Mouse (Mus musculus) kidney, adult 11 months (tissue): ENCODE measurements around the gene Zdhhc7.

Experiments used
- DNase-seq: peaks from one replicate; pipeline ENCODE4 v3.0.0; 2022

Gene Zdhhc7

GRCm38 (mm10) chr8:120066226-120066625 lies 35.1 kb downstream of the Zdhhc7 start:
- no peak for DNase-seq

GRCm38 (mm10) chr8:120065611-120066010 lies 35.7 kb downstream of the Zdhhc7 start:
- DNase-seq: no peak

GRCm38 (mm10) chr8:120063326-120063725 lies 38.0 kb downstream of the Zdhhc7 start:
- no peak for DNase-seq

GRCm38 (mm10) chr8:120062742-120063141 lies 38.5 kb downstream of the Zdhhc7 start:
- no peak for DNase-seq

GRCm38 (mm10) chr8:120057078-120057477 lies 44.2 kb downstream of the Zdhhc7 start:
- peak; percentile 53 for DNase-seq

GRCm38 (mm10) chr8:120054833-120055232 lies 46.4 kb downstream of the Zdhhc7 start:
- DNase-seq: no peak

GRCm38 (mm10) chr8:120052318-120052717 lies 49.0 kb downstream of the Zdhhc7 start:
- DNase-seq: no peak

- no peak for DNase-seq
Measured at GRCm38 (mm10) chr8:120051908-120052307, 49.4 kb downstream of the Zdhhc7 start.

GRCm38 (mm10) chr8:120051006-120051405 lies 50.3 kb downstream of the Zdhhc7 start:
- peak; percentile 47 for DNase-seq

GRCm38 (mm10) chr8:120050376-120050775 lies 50.9 kb downstream of the Zdhhc7 start:
- DNase-seq: no peak

GRCm38 (mm10) chr8:120049949-120050348 lies 51.3 kb downstream of the Zdhhc7 start:
- DNase-seq: no peak

- peak; percentile 97 for DNase-seq
Measured at GRCm38 (mm10) chr8:120046258-120047020, 54.8 kb downstream of the Zdhhc7 start.

GRCm38 (mm10) chr8:120045471-120045870 lies 55.8 kb downstream of the Zdhhc7 start:
- DNase-seq: no peak

GRCm38 (mm10) chr8:120044907-120045306 lies 56.4 kb downstream of the Zdhhc7 start:
- DNase-seq: no peak

- no peak for DNase-seq
Measured at GRCm38 (mm10) chr8:120042542-120043312, 58.6 kb downstream of the Zdhhc7 start.

- peak; percentile 52 for DNase-seq
Measured at GRCm38 (mm10) chr8:120040861-120041260, 60.4 kb downstream of the Zdhhc7 start.

GRCm38 (mm10) chr8:120039313-120039919 lies 61.9 kb downstream of the Zdhhc7 start:
- no peak for DNase-seq

GRCm38 (mm10) chr8:120038741-120039140 lies 62.5 kb downstream of the Zdhhc7 start:
- DNase-seq: no peak

- no peak for DNase-seq
Measured at GRCm38 (mm10) chr8:120037611-120038010, 63.7 kb downstream of the Zdhhc7 start.

GRCm38 (mm10) chr8:120037199-120037598 lies 64.1 kb downstream of the Zdhhc7 start:
- peak; percentile 63 for DNase-seq

- no peak for DNase-seq
Measured at GRCm38 (mm10) chr8:120036578-120036977, 64.7 kb downstream of the Zdhhc7 start.

- no peak for DNase-seq
Measured at GRCm38 (mm10) chr8:120036111-120036510, 65.2 kb downstream of the Zdhhc7 start.

GRCm38 (mm10) chr8:120034471-120034870 lies 66.8 kb downstream of the Zdhhc7 start:
- no peak for DNase-seq
